Mouse (Mus musculus) liver, adult 2 months (tissue): ENCODE results near the gene Syt16. TPM values are rescaled to one million over a fixed set of nuclear protein-coding genes. Genes with fewer than 3 reads are reported as not detected.
A peak's percentile ranks its signal among the peaks of the same experiment; 100 is the strongest.

ENCODE experiments used
- DNase-seq: peaks from one replicate; pipeline ENCODE4 v3.0.0-alpha.2; 2011; ENCODE audit warnings: low read depth, low spot score; ENCODE audit errors: extremely low read depth
- H3K27ac ChIP-seq: fragments of 200-500 bp; replicated peaks from 2 replicates; pipeline ENCODE4 v1.5.1; 2012; ENCODE audit warnings: low read depth, mild to moderate bottlenecking, control low read depth, inconsistent platforms, low read length; ENCODE audit not compliant: insufficient read depth
- H3K27me3 ChIP-seq: fragments of 200-500 bp; 2 replicates; pipeline ENCODE4 v1.6.1; 2012; ENCODE audit warnings: mild to moderate bottlenecking, moderate library complexity, low read length, inconsistent platforms; ENCODE audit not compliant: control insufficient read depth, insufficient read depth
- H3K36me3 ChIP-seq: fragments of 200-500 bp; 2 replicates; pipeline ENCODE4 v1.6.1; 2012; ENCODE audit warnings: low read length, inconsistent platforms; ENCODE audit not compliant: control insufficient read depth, insufficient read depth
- H3K4me1 ChIP-seq: fragments of 200-500 bp; 2 replicates; pipeline ENCODE4 v1.6.1; 2011; ENCODE audit warnings: low read length; ENCODE audit not compliant: control insufficient read depth, insufficient read depth
- H3K4me3 ChIP-seq: fragments of 200-500 bp; 2 replicates; pipeline ENCODE4 v1.5.1; 2011; ENCODE audit warnings: low read depth, mild to moderate bottlenecking, control low read depth, low read length, moderate library complexity; ENCODE audit not compliant: insufficient read depth
- H3K79me2 ChIP-seq: fragments of 200-500 bp; 2 replicates; pipeline ENCODE4 v1.6.1; 2012; ENCODE audit warnings: inconsistent platforms, mild to moderate bottlenecking, low read length, moderate library complexity; ENCODE audit not compliant: control insufficient read depth, insufficient read depth
- H3K9ac ChIP-seq: fragments of 200-500 bp; 2 replicates; pipeline ENCODE4 v1.6.1; 2012; ENCODE audit warnings: low read depth, mild to moderate bottlenecking, control low read depth, inconsistent platforms, low read length
- CTCF ChIP-seq: fragments of 200-500 bp; IDR thresholded peaks from 2 replicates; pipeline ENCODE4 v1.5.1; 2011; ENCODE audit warnings: low read depth, low read length, control low read depth
- POLR2A ChIP-seq: fragments of 200-500 bp; IDR thresholded peaks from 2 replicates; pipeline ENCODE4 v1.6.1; 2011; ENCODE audit warnings: low read length, control low read depth; ENCODE audit not compliant: insufficient read depth; ENCODE audit errors: extremely low read depth
- WGBS: fragments of 180-500 bp; shearing (Covaris S2); methylation state at CpG from one replicate; pipeline ENCODE4 v1.1.7; 2018; 5-methylcytosine and 5-hydroxymethylcytosine counted together
- polyA plus RNA-seq: library from polyadenylated mRNA; depleted of rRNA; stranded (reverse); fragments of >200 nt; gene quantifications from 2 replicates; pipeline ENCODE4 v1.2.3, GENCODE M21; 2012
- total RNA-seq: library from RNA; depleted of rRNA; stranded (reverse); fragments of >200 nt; gene quantifications from 2 replicates; pipeline ENCODE4 v1.2.3, GENCODE M21; 2014

Syt16 gene
- total and polyA plus RNA-seq, 2 experiments, result not detected

- Histone ChIP-seq H3K27ac (no peak overlapping the region), H3K79me2 (no peaks in the 10 kb centered on the region), H3K27me3 (peaks cover 3% of the 10 kb centered on the region; the same call in 1 of the 2 replicates), H3K9ac (no peak overlapping the region), H3K4me1 (no peaks in the 10 kb centered on the region), H3K4me3 (no peak overlapping the region), H3K36me3 (no peaks in the 10 kb centered on the region)
- no peak for DNase-seq
- 86% methylated on average over 6 of the region's 6 CpGs for WGBS
- TF ChIP-seq CTCF, result no peak
- no peak for TF ChIP-seq POLR2A
Observed at GRCm38 (mm10) chr12:74116825-74117224, 119.4 kb downstream of the Syt16 start.

GRCm38 (mm10) chr12:74125796-74126195 is 128.3 kb downstream of the Syt16 start:
- Histone ChIP-seq H3K27me3 (no peaks in the 10 kb centered on the region), H3K4me3 (no peak overlapping the region), H3K79me2 (no peaks in the 10 kb centered on the region), H3K36me3 (no peaks in the 10 kb centered on the region), H3K4me1 (no peaks in the 10 kb centered on the region), H3K9ac (no peak overlapping the region), H3K27ac (no peak overlapping the region)
- WGBS, result 81% methylated on average over 12 of the region's 12 CpGs
- peak; percentile 4 for DNase-seq
- TF ChIP-seq POLR2A, result no peak
- no peak for TF ChIP-seq CTCF

DNA sequence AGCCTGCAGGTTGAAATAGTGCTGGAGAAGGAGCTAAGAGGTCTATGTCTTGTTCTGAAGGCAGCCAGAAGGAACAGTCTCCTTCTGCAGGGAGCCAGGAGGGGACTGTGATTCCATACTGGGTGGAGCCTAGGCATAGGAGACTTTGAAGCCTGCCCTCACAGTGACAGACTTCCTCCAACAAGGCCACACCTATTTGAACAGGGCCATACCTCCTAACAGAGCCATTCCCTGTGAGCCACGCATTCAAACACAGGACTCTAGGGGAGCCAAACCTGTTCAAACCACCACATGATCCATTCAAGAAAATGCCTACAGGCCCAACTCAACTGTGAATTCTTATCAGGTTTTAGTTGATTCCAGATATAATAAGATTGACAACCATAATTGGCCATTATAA is 130.8 kb downstream of the Syt16 start:
- H3K27me3 ChIP-seq, result no peaks in the 10 kb centered on the region
- H3K9ac ChIP-seq, result no peak overlapping the region
- H3K4me1 ChIP-seq, result no peaks in the 10 kb centered on the region
- DNase-seq, result no peak
- no peaks in the 10 kb centered on the region for H3K36me3 ChIP-seq
- H3K79me2 ChIP-seq, result no peaks in the 10 kb centered on the region
- WGBS, result 69% methylated on average over 1 of the region's 1 CpGs
- TF ChIP-seq CTCF (no peak), POLR2A (no peak)
- H3K27ac ChIP-seq, result no peak overlapping the region
- H3K4me3 ChIP-seq, result no peak overlapping the region

GRCm38 (mm10) chr12:74131790-74132189 is 134.3 kb downstream of the Syt16 start:
- 40% methylated on average over 2 of the region's 2 CpGs for WGBS
- Histone ChIP-seq H3K79me2 (no peaks in the 10 kb centered on the region), H3K4me3 (no peak overlapping the region), H3K36me3 (no peaks in the 10 kb centered on the region), H3K27ac (no peak overlapping the region), H3K9ac (no peak overlapping the region), H3K4me1 (no peaks in the 10 kb centered on the region), H3K27me3 (no peaks in the 10 kb centered on the region)
- no peak for TF ChIP-seq POLR2A
- no peak for TF ChIP-seq CTCF
- DNase-seq, result no peak

GRCm38 (mm10) chr12:74142147-74142546 is 144.7 kb downstream of the Syt16 start:
- TF ChIP-seq CTCF, result no peak
- no peak for TF ChIP-seq POLR2A
- 83% methylated on average over 7 of the region's 7 CpGs for WGBS
- Histone ChIP-seq H3K4me1 (no peaks in the 10 kb centered on the region), H3K27me3 (no peaks in the 10 kb centered on the region), H3K4me3 (no peak overlapping the region), H3K36me3 (no peaks in the 10 kb centered on the region), H3K27ac (no peak overlapping the region), H3K9ac (no peak overlapping the region), H3K79me2 (no peaks in the 10 kb centered on the region)
- DNase-seq, result no peak

GRCm38 (mm10) chr12:74144385-74144784 is 146.9 kb downstream of the Syt16 start:
- no peak overlapping the region for H3K9ac ChIP-seq
- no peak overlapping the region for H3K4me3 ChIP-seq
- no peaks in the 10 kb centered on the region for H3K27me3 ChIP-seq
- DNase-seq, result no peak
- 64% methylated on average over 5 of the region's 5 CpGs for WGBS
- H3K27ac ChIP-seq, result no peak overlapping the region
- no peaks in the 10 kb centered on the region for H3K4me1 ChIP-seq
- no peaks in the 10 kb centered on the region for H3K36me3 ChIP-seq
- TF ChIP-seq POLR2A (no peak), CTCF (no peak)
- no peaks in the 10 kb centered on the region for H3K79me2 ChIP-seq
